Mouse (Mus musculus) heart, adult 2 months (tissue): ENCODE results near the gene Plcb2. TPM values are rescaled to one million over a fixed set of nuclear protein-coding genes. Genes with fewer than 3 reads are reported as not detected.

Experiments
- DNase-seq, 2 experiments: peaks; one replicate each; pipeline ENCODE4 v3.0.0; 2021
- H3K27ac ChIP-seq: fragments of 200-600 bp; 2 replicates; pipeline ENCODE4 v1.8.1; 2022
- H3K27me3 ChIP-seq: fragments of 200-500 bp; 2 replicates; pipeline ENCODE4 v1.6.1; 2012; ENCODE audit warnings: mild to moderate bottlenecking, low read length, inconsistent platforms, mixed read lengths; ENCODE audit not compliant: control insufficient read depth, insufficient read depth
- H3K36me3 ChIP-seq: fragments of 200-500 bp; 2 replicates; pipeline ENCODE4 v1.6.1; 2012; ENCODE audit warnings: low read length, inconsistent platforms; ENCODE audit not compliant: control insufficient read depth, insufficient read depth
- H3K4me1 ChIP-seq: fragments of 200-500 bp; 2 replicates; pipeline ENCODE4 v1.6.1; 2011; ENCODE audit warnings: low read length; ENCODE audit not compliant: control insufficient read depth, insufficient read depth
- H3K4me3 ChIP-seq: fragments of 200-600 bp; 2 replicates; pipeline ENCODE4 v1.8.1; 2022
- H3K79me2 ChIP-seq: fragments of 200-500 bp; replicated peaks from 2 replicates; pipeline ENCODE4 v1.6.1; 2012; ENCODE audit warnings: mild to moderate bottlenecking, inconsistent platforms, low read length, moderate library complexity, mixed read lengths; ENCODE audit not compliant: control insufficient read depth, insufficient read depth
- H3K9ac ChIP-seq: fragments of 200-500 bp; 2 replicates; pipeline ENCODE4 v1.6.1; 2012; ENCODE audit warnings: low read depth, mild to moderate bottlenecking, control low read depth, inconsistent platforms, low read length, mixed read lengths
- CTCF ChIP-seq: fragments of 200-600 bp; IDR thresholded peaks from 2 replicates; pipeline ENCODE4 v1.8.1; 2022; ENCODE audit warnings: antibody characterized with exemption, mild to moderate bottlenecking, moderate library complexity
- EP300 ChIP-seq: fragments of 200-500 bp; IDR thresholded peaks from 2 replicates; pipeline ENCODE4 v1.6.1; 2011; ENCODE audit warnings: low read depth, low read length, control low read depth; ENCODE audit not compliant: insufficient read depth
- POLR2A ChIP-seq: fragments of 200-500 bp; IDR thresholded peaks from 2 replicates; pipeline ENCODE4 v1.6.1; 2011; ENCODE audit warnings: mild to moderate bottlenecking, low read depth, low read length, control low read depth; ENCODE audit not compliant: insufficient read depth
- WGBS: fragments of 180-500 bp; shearing (Covaris S2); methylation state at CpG from one replicate; pipeline ENCODE4 v1.1.7; 2018; 5-methylcytosine and 5-hydroxymethylcytosine counted together
- intact Hi-C: fragments of 180-260 bp; cut with DNase I; formaldehyde crosslinking; loops from one replicate; pipeline ENCODE4 v1.15.1; 2025
- polyA plus RNA-seq: library from polyadenylated mRNA; depleted of rRNA; stranded (reverse); fragments of >200 nt; gene quantifications from 2 replicates; pipeline ENCODE4 v1.2.3, GENCODE M21; 2012
- total RNA-seq, 2 experiments: library from RNA; stranded (reverse); gene quantifications; 2 replicates each; pipeline ENCODE4 v1.2.3; 2021

Plcb2 gene
- total and polyA plus RNA-seq, 3 experiments = 2.4 to 2.6 (median 2.5) TPM

DNA sequence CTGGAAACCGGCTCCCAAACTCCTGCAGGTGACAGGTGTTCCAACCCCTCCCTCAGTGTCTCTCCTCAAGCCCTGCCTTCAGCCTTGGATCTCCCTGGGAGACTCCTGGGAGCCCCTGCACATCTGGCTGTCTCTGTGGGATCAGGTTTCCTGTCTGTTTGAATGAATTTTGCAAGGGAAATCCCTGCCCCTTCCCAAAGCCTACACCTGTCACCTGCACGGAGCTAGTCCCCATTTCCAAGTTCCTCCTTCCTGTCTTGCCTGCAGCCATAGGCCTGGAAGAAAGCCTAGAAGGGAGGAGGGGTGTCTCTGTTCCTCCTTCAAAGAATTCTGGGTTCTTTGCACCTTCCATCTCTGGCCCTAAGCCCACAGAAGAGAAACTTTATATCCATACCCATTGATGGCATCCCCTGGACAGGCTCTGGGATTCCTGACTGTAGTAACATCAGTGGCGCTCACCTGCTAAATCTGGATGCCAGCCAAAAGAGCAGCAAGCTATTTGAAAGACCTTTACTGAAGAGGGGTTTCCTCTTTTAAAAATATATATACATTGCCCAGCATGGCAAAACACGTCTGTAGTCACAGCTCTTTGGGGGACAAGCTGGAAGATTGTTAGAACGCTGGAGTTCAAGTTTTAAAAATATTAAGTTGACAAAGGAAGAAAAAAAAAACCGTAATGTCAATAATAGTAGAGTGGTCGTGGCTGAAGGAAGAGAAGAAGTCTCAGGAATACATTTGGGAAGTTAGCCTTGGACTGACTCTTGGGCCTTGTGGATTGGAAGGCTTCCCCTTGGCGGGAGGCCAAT lies 1.8 kb upstream of the Plcb2 start:
- no peak overlapping the region for H3K4me3 ChIP-seq
- no peaks in the 10 kb centered on the region for H3K4me1 ChIP-seq
- no peak overlapping the region for H3K9ac ChIP-seq
- 31% methylated on average over 8 of the region's 8 CpGs for WGBS
- TF ChIP-seq CTCF (no peak), POLR2A (no peak), EP300 (no peak)
- intact Hi-C loops = loop anchor here (1.0 kb wide), 2 partner anchors 30 to 92 kb away; no protein-coding TSS in a partner anchor
- DNase-seq = peak in 1 of 2 experiments; percentile 17
- no peaks in the 10 kb centered on the region for H3K27me3 ChIP-seq
- H3K79me2 ChIP-seq = no peaks in the 10 kb centered on the region
- H3K27ac ChIP-seq = no peak overlapping the region
- H3K36me3 ChIP-seq = no peaks in the 10 kb centered on the region

DNA sequence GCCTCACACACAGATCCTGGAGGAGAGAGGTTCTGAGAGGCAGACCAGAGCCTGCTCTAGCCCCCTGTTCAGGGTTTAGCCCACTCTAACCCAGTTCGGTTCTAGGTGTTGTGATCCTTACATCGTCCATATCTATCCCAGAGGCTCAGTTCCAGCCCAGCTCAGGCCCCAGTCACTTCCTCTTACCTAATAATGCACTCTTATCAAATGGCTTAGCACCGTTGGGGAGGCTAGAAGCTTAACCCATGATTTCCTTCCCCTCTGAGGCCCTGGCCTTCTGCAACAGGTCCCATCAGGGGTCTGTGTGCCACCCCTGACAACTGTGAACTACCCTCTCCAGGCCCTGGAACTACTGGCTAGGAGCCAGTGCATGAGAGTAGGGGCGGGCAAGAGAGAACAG lies 956 bp upstream of the Plcb2 start:
- 41% methylated on average over 4 of the region's 4 CpGs for WGBS
- intact Hi-C loops = no loop called here
- peak in 1 of 2 experiments; percentile 20 for DNase-seq
- H3K27me3 ChIP-seq = no peaks in the 10 kb centered on the region
- no peaks in the 10 kb centered on the region for H3K36me3 ChIP-seq
- no peaks in the 10 kb centered on the region for H3K79me2 ChIP-seq
- H3K27ac ChIP-seq = no peak overlapping the region
- no peaks in the 10 kb centered on the region for H3K4me1 ChIP-seq
- no peak for TF ChIP-seq CTCF
- no peak for TF ChIP-seq EP300
- TF ChIP-seq POLR2A = no peak
- H3K4me3 ChIP-seq = no peak overlapping the region
- no peak overlapping the region for H3K9ac ChIP-seq

- 40% methylated on average over 9 of the region's 9 CpGs for WGBS
- no peaks in the 10 kb centered on the region for H3K27me3 ChIP-seq
- intact Hi-C loops = no loop called here
These were observed 327 bp downstream of the Plcb2 start for GRCm38 (mm10) chr2:118727911-118728310.

DNA sequence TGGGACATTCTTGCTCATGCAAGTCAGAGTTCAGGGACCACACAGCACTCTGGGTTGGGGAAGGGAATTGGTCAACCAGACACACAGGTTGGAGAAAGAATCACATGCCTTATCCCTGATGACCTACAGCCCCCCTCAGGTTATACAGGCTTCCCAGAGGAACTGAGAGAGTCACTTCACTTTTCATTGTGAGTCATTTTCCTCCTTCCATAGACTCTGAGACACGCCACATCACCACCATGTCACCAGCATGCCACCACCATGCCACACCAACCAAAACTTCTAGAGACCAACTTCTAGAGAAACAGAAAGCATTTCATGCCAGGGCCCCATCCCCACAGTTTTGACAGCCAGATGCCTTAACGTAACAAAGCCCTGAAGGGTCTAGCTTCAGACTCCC lies 1.4 kb downstream of the Plcb2 start:
- Histone ChIP-seq H3K4me1 (no peaks in the 10 kb centered on the region), H3K27ac (no peak overlapping the region), H3K36me3 (no peaks in the 10 kb centered on the region), H3K27me3 (no peaks in the 10 kb centered on the region), H3K9ac (no peak overlapping the region), H3K79me2 (no peaks in the 10 kb centered on the region), H3K4me3 (no peak overlapping the region)
- intact Hi-C loops = no loop called here
- 92% methylated on average over 2 of the region's 2 CpGs for WGBS
- peak in 1 of 2 experiments; percentile 10 for DNase-seq
- TF ChIP-seq POLR2A (no peak), CTCF (no peak), EP300 (no peak)

More at GRCm38 (mm10) chr2:118727911-118728310, 327 bp downstream of the Plcb2 start:
- Histone ChIP-seq H3K27ac (no peak overlapping the region), H3K36me3 (no peaks in the 10 kb centered on the region), H3K4me3 (no peak overlapping the region), H3K4me1 (no peaks in the 10 kb centered on the region), H3K79me2 (no peaks in the 10 kb centered on the region), H3K9ac (no peak overlapping the region)
- no peak for DNase-seq
- TF ChIP-seq CTCF (no peak), POLR2A (no peak), EP300 (no peak)

GRCm38 (mm10) chr2:118725511-118725910 lies 2.7 kb downstream of the Plcb2 start:
- intact Hi-C loops = no loop called here
- no peak overlapping the region for H3K4me3 ChIP-seq
- TF ChIP-seq EP300 = no peak
- no peak for TF ChIP-seq POLR2A
- TF ChIP-seq CTCF = no peak
- no peaks in the 10 kb centered on the region for H3K27me3 ChIP-seq
- WGBS = 85% methylated on average over 4 of the region's 4 CpGs
- no peaks in the 10 kb centered on the region for H3K4me1 ChIP-seq
- no peak overlapping the region for H3K9ac ChIP-seq
- DNase-seq = peak in 1 of 2 experiments; percentile 7
- H3K36me3 ChIP-seq = no peaks in the 10 kb centered on the region
- no peak overlapping the region for H3K27ac ChIP-seq
- no peaks in the 10 kb centered on the region for H3K79me2 ChIP-seq
